Mouse (Mus musculus): ENCODE measurements at regions not wholly inside any gene's neighbourhood (a gene's known extent, or its start where the extent isn't known, plus 50 kb on each side); places are given as distances from the start of the nearest gene placed in this dataset.

DNA sequence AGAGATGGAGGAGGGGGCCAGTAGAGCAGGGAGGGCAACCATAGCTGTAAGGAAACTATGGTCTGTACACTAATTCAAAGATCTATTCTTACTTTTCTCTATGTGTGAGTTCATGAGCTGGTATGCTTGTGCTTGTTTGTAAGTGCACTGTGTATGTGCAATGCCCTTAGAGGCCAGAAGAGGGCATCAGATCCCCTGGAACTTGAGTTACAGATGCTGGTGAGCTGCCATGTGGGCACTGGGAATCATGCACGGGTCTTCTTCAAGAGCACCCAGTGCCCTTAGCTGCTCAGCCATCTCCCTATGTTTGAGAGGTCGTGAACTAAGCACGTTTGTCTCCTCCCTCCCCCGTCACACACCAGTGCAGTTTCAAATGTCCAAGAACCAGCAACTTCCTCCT lies 68.9 kb downstream of the Tbx3 start:
- no peak for DNase-seq (ENCODE audit: low spot score in 2 of 2)

DNA sequence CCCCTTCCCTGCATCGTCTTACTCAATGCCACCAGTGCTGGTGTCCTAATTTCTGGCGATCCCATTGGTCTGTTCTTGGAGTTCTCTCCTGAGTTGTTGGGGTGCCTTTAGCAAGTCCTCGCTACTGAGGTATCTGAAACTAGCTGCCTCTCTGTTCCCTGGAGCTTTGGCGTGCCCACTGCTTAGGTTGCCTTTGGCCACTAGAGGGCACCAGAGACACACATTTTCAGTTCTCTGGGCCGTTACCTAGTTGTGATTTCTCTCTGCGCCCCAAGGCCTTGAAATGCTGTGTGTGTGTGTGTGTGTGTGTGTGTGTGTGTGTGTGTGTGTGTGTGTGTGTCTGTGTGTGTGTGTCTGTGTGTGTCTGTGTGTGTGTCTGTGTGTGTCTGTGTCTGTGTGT lies 70.6 kb downstream of the Tbx3 start:
- DNase-seq (ENCODE audit: low spot score in 2 of 2), result peak in 1 of 2 experiments; percentile 10

DNA sequence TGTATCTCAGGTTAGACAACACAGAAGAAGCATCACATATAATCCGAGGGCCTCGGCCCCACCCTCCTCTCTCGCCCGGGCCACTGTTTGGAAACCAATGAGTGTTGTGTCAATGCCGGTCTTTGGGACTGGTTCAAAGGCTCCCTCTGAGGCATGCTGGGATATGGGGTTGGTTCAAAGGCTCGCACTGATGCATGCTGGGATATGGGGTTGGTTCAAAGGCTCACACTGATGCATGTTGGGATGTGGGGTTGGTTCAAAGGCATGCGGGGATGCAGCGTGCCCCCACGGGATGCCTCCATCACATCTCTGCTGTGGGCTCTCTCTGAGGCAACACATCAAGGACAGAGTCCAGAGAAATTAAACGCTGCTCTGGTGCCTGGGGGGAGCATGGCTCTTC lies 73.3 kb downstream of the Tbx3 start:
- DNase-seq (ENCODE audit: low spot score in 2 of 2), result no peak

DNA sequence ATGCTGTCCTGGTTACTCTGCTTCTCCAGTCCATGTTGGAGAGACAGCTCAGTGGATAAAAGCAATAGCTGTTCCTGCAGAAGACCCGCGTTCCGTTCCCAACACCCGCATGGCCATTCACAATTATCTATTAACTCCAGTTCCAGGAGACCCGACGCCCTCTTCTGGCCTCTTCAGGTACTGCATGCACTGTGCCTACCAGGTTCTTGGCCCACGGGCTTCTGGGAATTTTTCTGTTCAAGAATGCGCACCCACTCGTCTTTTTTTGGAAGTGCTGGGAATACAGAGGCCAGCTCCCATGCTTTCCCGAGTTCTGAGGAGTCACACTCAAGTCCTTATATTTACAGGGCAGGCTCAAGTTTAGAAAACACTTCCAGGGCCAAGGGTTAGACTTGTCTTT lies 76.6 kb downstream of the Tbx3 start:
- DNase-seq (ENCODE audit: low spot score in 2 of 2), result no peak

DNA sequence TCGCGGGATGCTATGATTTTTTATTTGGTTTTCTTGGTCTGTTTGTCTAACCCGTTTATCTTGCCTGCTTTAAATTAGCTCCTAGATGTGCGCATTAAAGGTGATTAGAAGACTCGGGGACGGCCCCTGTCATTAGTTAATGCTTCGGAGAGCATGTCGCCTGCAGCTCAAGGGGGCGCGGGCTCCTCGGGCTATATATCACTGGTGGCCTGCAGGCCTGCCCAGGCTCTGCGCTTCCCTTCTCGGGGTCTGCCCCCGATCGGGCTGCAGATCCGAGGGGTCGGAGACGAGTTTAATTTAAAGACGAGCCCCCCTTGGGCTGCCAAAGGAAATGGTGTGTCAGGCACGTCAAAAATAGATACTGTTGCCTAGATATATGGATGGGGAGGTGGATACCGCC lies 78.2 kb downstream of the Tbx3 start:
- no peak for DNase-seq (ENCODE audit: low spot score in 2 of 2)

DNA sequence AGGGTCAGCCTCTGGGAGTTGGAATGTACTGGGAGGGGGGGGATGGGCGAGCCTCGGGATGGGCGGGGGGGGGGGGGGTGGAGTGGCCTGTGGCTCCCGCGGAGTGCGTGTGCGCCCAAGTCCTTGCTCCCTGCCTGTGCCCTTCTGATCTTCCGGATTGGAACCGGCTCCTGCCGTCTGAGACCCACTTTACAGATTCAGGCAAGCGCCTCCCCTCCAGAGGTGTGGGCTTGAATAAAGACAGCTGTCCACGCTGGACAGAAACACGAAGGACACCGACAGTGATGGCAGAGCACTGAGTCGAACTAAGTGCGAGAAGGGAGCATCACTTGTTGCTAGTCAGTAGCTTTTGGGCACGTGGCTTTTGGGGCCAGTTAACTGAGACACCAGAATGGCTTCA lies 78.7 kb downstream of the Tbx3 start:
- no peak for DNase-seq (ENCODE audit: low spot score in 2 of 2)

DNA sequence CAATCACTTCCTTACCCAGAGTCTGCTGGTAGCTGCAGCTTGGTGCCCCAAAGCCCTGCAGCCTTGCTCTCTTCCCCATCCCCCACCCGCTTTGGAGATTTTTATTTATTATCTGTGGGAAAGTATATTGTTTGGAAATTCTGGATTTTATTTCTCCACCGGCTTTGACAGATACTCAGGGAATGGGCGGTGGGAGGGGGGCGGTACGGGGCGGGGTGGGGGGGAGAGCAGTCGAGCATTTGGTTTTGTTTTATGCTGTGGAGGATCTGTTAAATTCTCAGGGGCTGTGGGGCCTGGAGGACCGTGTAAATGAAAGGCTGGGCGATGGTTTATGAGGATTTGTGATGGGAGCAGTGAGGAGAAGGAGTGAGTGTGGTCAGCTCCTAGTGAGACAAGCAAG lies 76.7 kb upstream of the Tbx5 start:
- DNase-seq (ENCODE audit: low spot score in 2 of 2), result no peak

DNA sequence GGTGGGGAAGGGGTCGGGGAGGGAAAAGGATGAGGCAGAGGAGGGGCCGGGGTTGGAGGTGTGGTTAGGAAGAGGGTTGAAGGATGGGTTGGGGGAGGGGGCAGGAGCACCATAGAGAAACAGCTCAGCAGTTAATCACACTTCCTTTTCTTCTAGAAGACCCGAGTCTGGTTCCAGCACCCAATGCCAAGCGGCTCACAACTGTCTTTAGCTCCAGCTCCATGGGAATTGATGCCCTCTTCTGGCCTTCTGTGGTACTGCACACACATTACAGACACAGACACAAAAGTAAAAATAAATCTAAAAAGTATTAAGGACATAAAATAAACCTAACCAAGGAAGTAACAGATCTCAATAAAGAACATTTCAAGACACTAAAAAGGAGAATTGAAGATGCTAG lies 73.6 kb upstream of the Tbx5 start:
- DNase-seq (ENCODE audit: low spot score in 2 of 2), result no peak

DNA sequence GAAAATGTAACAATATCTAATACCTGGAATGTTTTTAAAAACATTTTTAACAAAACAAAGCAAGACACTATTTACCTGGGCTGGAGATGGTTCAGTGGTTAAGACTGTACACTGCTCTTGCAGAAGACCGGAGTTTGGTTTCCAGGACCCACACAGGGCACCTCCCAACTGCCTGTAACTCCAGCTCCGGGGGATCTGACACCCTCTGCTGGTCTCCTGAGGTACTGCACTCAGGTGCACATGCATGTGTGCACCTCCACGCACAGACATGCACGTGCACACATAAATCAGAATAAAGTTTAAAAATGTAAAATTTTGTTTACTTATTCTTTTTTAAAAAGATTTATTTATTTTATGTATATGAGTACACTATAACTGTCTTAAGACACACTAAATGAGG lies 70.4 kb upstream of the Tbx5 start:
- DNase-seq (ENCODE audit: low spot score in 2 of 2), result no peak

DNA sequence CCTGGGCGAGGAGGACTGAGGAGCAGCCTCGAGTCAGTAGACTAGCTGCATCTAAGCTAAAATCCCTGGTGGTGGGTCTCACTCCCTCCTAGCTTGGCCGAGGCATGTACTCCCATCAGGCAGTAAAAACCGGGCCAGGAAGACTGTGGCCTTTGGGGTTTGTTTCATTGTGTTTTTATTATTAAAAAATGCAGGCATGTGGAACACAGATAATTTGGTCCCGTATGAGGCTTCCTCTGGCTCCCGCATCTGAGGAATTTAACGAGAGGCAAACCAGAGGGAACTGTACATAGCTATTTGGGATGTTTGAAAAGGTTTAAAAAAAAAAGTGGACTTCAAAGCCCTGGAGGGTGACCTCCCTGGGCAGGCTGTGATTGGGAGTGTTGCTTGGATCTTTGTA lies 69.1 kb upstream of the Tbx5 start:
- no peak for DNase-seq (ENCODE audit: low spot score in 2 of 2)

DNA sequence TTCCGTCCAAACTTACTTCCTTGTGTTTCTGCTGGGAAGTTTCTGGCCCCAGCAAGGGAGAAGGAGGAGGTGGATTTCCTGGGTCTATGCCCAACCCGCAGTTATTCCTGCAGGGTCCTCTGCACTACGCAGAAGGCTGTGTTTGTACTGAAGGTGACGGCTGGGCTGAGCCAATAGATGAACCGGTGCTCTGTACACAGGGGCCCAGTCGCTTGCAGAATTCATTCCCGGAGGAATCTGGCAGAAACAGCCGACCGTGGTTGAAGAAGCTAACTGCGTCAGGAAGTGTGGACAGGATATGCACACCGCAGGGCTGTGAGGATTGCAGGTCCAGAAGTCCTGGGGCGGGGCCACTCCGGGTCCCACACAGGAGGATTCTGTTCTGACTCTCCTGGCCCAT lies 66.1 kb upstream of the Tbx5 start:
- no peak for DNase-seq (ENCODE audit: low spot score in 2 of 2)

DNA sequence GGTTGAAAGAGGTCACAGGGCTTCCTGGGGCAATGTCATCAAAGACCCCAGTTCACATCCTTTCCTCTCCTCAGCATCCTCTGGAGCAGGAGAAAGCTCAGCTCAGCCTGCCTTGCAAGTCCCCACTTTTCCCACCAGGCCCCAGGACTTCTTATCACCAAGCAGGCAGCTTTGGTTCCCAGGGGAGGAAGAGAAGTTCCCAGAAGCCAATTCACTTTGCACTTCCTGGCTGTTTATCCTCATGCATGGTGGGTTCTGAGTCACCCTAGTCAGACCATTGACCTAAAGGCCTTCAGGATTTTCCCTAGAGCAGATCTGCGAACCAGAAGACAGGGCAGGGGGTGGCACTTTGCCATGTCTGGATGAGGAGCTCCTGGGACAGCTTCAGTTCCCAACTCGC lies 61.5 kb upstream of the Tbx5 start:
- no peak for DNase-seq (ENCODE audit: low spot score in 2 of 2)

DNA sequence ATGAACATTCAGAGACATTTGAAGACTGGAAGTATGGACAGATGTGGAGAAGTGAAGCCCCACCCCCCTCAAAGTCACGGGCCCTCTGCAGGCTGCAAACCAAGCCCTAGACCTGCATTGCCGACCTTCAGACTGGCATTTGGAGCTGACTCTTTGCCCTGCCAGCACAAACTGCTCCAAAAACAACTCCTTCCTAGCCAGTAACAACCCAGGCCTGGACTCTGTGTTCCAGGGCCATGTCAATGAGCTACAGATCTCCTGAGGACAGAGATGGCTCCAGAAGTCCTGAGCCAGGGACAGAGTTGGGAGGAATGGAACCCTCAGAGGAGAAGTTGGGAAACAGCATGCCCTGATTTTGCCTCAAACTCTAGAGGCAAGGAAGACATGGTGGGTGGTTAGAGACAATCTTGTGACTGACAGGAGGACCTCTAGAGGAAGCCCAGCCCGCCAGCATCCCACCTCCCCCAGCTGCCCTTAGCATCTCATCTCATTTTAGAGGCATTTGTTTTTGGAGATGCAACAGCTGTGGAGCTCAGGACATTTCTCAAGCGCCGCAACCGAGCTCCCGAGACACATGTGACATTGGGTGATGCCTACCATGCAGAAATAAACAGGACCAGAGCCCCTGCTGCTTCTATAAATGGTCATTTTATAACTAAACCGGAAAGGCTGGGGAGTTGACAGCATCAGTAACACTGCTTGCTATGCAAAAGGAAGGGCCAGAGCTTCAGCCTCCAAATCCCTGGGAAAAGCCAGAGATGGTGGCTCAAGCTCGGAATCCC lies 56.2 kb upstream of the Tbx5 start:
- DNase-seq (ENCODE audit: low spot score in 2 of 2), result no peak

DNA sequence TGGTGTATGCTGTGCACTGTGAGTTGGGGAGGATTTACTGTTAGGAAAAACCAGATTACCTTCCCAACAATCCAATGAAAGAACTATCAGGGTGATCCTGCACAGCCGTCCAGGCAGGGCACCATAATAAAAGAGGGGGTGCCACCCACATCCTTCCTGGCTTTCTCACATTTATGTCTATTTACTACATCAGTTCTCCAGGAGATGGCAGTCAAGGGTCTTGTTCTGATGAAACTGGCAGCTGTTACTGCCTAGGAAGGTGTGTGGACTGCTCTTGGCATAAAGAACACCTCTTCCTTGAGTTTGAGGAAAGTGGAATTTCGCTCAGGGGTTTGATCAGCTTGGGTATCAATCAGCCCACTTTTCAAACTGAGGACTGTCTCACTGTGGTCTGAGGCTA lies 54.6 kb upstream of the Tbx5 start:
- peak in 1 of 2 experiments; percentile 4 for DNase-seq (ENCODE audit: low spot score in 2 of 2)

DNA sequence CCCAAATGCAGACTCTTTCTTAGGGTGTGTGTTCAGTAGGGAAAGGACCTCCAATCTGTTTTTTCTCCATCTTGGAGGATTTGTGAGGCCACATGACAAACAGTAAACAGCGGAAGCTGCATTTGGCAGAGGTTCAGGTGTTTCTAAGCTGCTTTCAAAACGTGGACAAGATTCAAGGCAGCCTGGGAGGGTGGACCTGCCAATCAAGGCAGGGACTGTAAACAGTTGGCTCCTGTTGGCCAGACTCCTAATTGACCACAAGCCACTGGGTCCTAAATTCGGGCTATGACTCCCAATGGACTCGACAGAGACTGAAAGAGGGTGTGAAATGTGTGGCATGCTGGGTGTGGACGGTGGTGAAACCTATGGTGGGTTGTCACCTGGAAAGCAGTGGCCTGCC lies 51.1 kb upstream of the Tbx5 start:
- DNase-seq (ENCODE audit: low spot score in 2 of 2), result no peak

Data from left cerebral cortex, adult 8-10 months (tissue).